Mouse (Mus musculus): ENCODE measurements around the gene Sucla2. TPM values are rescaled to one million over a fixed set of nuclear protein-coding genes. Genes with fewer than 3 reads are reported as not detected.
"Not testable (repeated sequence)": the region's sequence is repeated elsewhere in the genome, so short reads cannot be mapped to it uniquely, and the experiment has no call there.

The Sucla2 gene
- polyA plus RNA-seq, 1 experiment from 2014 or later: 139 TPM

DNA sequence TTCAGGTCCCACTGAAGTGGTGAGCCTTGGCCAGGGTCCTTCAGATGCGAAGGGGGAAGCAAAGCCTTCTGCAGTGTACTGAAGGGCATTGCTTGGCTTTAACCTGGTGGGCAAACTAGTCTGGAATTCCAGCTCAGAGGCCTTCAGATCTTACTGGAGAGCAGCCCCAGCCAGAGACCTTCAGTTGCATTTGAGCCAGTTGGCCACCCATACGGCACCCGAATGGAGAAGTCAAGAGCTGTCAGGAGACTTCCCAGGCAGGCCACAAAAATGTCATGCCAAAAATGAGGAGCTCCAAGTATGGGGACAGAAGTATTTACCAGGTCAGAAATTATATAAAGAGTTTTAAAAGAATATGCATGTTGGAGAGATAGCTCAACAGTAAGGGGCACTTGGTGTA is 22.9 kb downstream of the Sucla2 start, which contains the start of gene Nudt15:
Gene Nudt15 (minus strand): TSS at position 192 of the 400 bp plus-strand sequence.
- Histone ChIP-seq H3K36me3 (ENCODE audit: insufficient read depth, low read length) (no peaks in the 10 kb centered on the region), H3K9me3 (ENCODE audit: low read length) (no peaks in the 10 kb centered on the region), H3K4me1 (ENCODE audit: insufficient read depth, low read length) (peaks cover 5% of the 10 kb centered on the region; the same call in 1 of the 2 replicates), H3K4me2 (replicated peaks; ENCODE audit: low read depth, low read length) (no peak within 1 kb of the TSS), H3K27ac (ENCODE audit: low read length) (no peak within 1 kb of the TSS), H3K27me3 (ENCODE audit: insufficient read depth, low read length) (no peaks in the 10 kb centered on the region), H3K9ac (replicated peaks; ENCODE audit: low read length) (no peak within 1 kb of the TSS), H3K4me3 (ENCODE audit: low read length) (no peak within 1 kb of the TSS)
- ATAC-seq (ENCODE audit: low FRiP score, low TSS enrichment): no peak
- WGBS: 87% methylated on average over 3 of the region's 3 CpGs

DNA sequence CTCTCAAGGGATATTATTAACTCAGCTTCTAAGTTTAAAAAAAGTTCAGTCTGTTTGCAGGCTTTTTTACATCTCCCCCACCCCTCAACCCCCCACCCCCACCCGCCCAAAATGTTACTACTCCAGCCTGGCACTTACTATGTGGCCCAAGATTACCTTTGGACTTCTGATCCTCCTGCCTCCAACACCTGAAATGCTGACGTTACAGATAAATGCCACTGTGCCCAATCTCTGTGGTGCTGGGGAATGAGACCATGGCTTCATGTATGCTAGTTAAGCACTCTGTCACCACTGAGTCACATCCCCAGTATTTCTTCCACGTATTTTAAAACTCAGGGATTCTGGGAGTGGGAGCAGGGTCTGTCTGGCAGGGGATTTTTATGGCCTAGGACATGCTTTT is 25.2 kb downstream of the Sucla2 start:
- no peak overlapping the region for H3K9ac ChIP-seq (replicated peaks; ENCODE audit: low read length)
- no peak overlapping the region for H3K4me3 ChIP-seq (ENCODE audit: low read length)
- H3K27me3 ChIP-seq (ENCODE audit: insufficient read depth, low read length): no peaks in the 10 kb centered on the region
- H3K9me3 ChIP-seq (ENCODE audit: low read length): no peaks in the 10 kb centered on the region
- H3K36me3 ChIP-seq (ENCODE audit: insufficient read depth, low read length): no peaks in the 10 kb centered on the region
- H3K4me1 ChIP-seq (ENCODE audit: insufficient read depth, low read length): peaks cover 11% of the 10 kb centered on the region
- no peak overlapping the region for H3K4me2 ChIP-seq (replicated peaks; ENCODE audit: low read depth, low read length)
- ATAC-seq (ENCODE audit: low FRiP score, low TSS enrichment): no peak
- H3K27ac ChIP-seq (ENCODE audit: low read length): no peak overlapping the region
- 54% methylated on average over 3 of the region's 3 CpGs for WGBS

DNA sequence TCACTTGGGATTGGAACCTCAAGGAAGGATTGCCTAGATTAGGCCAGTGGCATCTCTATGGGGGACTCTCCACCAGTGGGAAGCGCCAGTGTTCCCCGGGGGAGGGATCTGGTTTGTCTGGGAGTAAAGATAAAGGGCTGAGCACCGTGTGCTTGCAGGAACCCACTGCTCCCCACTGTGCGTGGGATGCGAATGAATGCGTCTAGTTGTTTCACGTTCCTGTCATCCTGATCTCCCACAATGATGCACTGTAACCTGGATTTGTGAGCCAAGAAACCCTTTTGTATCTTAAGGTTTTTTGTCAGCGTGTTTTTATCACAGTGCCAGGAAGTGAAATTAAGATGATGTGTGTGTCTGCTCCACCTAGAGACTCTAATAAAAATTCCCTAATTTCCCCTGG is 25.6 kb downstream of the Sucla2 start:
- peaks cover 11% of the 10 kb centered on the region for H3K4me1 ChIP-seq (ENCODE audit: insufficient read depth, low read length)
- 44% methylated on average over 8 of the region's 8 CpGs for WGBS
- ATAC-seq (ENCODE audit: low FRiP score, low TSS enrichment): no peak
- H3K36me3 ChIP-seq (ENCODE audit: insufficient read depth, low read length): no peaks in the 10 kb centered on the region
- no peak overlapping the region for H3K27ac ChIP-seq (ENCODE audit: low read length)
- no peaks in the 10 kb centered on the region for H3K9me3 ChIP-seq (ENCODE audit: low read length)
- H3K27me3 ChIP-seq (ENCODE audit: insufficient read depth, low read length): no peaks in the 10 kb centered on the region
- H3K9ac ChIP-seq (replicated peaks; ENCODE audit: low read length): no peak overlapping the region
- no peak overlapping the region for H3K4me2 ChIP-seq (replicated peaks; ENCODE audit: low read depth, low read length)
- H3K4me3 ChIP-seq (ENCODE audit: low read length): no peak overlapping the region

DNA sequence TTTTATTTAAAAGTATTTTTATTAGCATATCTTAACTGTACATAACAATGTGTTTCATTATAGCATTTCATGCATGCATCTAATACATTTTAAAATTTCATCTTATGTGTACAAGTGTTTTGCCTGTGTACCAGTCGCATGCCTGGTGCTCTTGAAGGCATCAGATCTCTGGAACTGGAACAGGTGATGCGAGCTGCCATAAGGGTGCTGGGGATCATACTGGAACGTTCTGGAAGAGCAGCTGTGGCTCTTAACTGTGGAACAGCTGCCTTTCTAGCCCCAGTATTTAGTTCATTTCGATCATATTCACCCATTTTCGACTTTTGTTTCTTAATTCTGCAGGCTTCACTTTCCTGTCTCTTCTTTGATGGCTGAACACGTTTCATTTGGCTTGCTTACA is 26.0 kb downstream of the Sucla2 start:
- H3K27ac ChIP-seq (ENCODE audit: low read length): no peak overlapping the region
- WGBS: 82% methylated on average over 6 of the region's 6 CpGs
- ATAC-seq (ENCODE audit: low FRiP score, low TSS enrichment): no peak
- peaks cover 11% of the 10 kb centered on the region for H3K4me1 ChIP-seq (ENCODE audit: insufficient read depth, low read length)
- peaks cover 3% of the 10 kb centered on the region; the same call in 1 of the 2 replicates for H3K36me3 ChIP-seq (ENCODE audit: insufficient read depth, low read length)
- H3K4me2 ChIP-seq (replicated peaks; ENCODE audit: low read depth, low read length): no peak overlapping the region
- no peaks in the 10 kb centered on the region for H3K27me3 ChIP-seq (ENCODE audit: insufficient read depth, low read length)
- no peaks in the 10 kb centered on the region for H3K9me3 ChIP-seq (ENCODE audit: low read length)
- no peak overlapping the region for H3K4me3 ChIP-seq (ENCODE audit: low read length)
- H3K9ac ChIP-seq (replicated peaks; ENCODE audit: low read length): no peak overlapping the region

DNA sequence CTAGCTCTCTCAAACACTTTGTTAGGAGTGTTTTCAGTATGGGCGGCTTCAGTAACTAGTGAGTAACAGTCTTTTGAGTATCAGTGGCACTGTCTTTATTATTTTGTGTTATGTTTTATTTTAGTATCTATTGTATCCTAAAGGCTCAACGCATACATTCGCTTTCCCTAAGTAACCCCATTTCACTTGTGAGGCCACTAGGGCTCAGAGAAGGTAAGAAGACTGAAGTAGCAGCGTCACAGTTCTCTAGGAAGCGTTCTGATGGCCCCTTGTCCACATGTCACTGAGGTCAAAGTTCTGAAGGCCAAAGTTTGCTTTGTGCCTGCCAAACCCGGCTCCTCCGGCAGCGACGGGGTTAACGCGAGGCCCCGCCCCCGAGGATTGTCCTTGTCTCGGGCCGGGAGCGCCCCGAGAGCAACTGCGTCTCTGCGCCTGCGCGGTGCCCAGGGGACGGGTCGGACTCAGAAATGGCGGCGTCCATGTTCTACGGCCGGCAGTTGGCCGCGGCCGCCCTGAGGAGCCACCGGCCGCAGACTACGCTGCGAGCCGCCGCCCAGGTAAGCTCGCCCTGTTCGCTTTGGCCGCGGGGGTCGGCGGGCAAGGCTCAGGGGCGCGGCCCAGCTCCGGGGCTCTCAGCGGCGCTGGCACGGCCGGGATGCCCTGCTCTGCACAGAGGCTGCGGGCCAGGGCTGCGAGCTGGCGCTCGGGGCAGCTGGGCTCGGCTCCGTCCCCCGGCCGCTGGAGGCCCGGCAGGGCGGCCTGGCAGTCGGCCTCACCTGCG is 27.4 kb downstream of the Sucla2 start:
- H3K9me3 ChIP-seq (ENCODE audit: low read length): no peaks in the 10 kb centered on the region
- H3K27ac ChIP-seq (ENCODE audit: low read length): peak overlapping the region; percentile 70
- peak overlapping the region; percentile 98 for H3K9ac ChIP-seq (replicated peaks; ENCODE audit: low read length)
- ATAC-seq (ENCODE audit: low FRiP score, low TSS enrichment): peak; percentile 96
- H3K4me1 ChIP-seq (ENCODE audit: insufficient read depth, low read length): peaks cover 11% of the 10 kb centered on the region
- peak overlapping the region; percentile 77 for H3K4me2 ChIP-seq (replicated peaks; ENCODE audit: low read depth, low read length)
- WGBS: 4% methylated on average over 61 of the region's 61 CpGs
- no peaks in the 10 kb centered on the region for H3K27me3 ChIP-seq (ENCODE audit: insufficient read depth, low read length)
- H3K36me3 ChIP-seq (ENCODE audit: insufficient read depth, low read length): peaks cover 5% of the 10 kb centered on the region; the same call in 1 of the 2 replicates
- peak overlapping the region; percentile 96 for H3K4me3 ChIP-seq (ENCODE audit: low read length)

DNA sequence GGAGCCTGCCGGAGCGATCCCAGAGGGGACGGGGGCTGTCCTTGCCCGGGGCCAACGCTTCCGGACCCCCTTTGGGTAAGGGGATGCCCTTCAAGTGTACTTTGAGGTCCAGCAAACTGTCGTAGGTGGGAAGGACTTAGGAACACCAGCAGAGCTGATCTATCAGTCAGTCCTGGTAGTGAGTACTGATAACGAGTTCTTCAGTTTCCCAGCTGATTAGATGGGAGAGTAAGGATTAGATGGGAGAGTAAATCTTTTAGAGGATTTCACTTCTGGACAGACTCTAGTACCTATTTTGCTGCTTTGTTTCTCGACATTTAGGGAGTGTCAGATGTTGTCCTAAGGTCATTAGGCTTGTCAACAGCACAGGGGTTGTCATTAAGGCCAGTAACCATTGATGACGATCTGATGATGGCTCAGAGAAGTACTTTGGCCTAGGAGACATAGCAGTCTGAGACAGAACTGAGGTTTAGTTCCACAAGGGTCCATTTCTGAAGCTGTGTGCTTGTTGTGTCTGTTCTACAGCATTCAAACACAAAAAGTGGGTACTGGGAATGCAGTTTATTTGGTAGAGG is 28.1 kb downstream of the Sucla2 start:
- Histone ChIP-seq H3K27ac (ENCODE audit: low read length) (peak overlapping the region; percentile 70), H3K36me3 (ENCODE audit: insufficient read depth, low read length) (peaks cover 5% of the 10 kb centered on the region; the same call in 1 of the 2 replicates), H3K9ac (replicated peaks; ENCODE audit: low read length) (peak overlapping the region; percentile 98), H3K27me3 (ENCODE audit: insufficient read depth, low read length) (no peaks in the 10 kb centered on the region), H3K4me1 (ENCODE audit: insufficient read depth, low read length) (peaks cover 11% of the 10 kb centered on the region), H3K9me3 (ENCODE audit: low read length) (no peaks in the 10 kb centered on the region), H3K4me3 (ENCODE audit: low read length) (peak overlapping the region; percentile 96), H3K4me2 (replicated peaks; ENCODE audit: low read depth, low read length) (peak overlapping the region; percentile 77)
- ATAC-seq (ENCODE audit: low FRiP score, low TSS enrichment): peak; percentile 11; the same call in 1 of the 2 replicates
- WGBS: 1% methylated on average over 10 of the region's 10 CpGs

DNA sequence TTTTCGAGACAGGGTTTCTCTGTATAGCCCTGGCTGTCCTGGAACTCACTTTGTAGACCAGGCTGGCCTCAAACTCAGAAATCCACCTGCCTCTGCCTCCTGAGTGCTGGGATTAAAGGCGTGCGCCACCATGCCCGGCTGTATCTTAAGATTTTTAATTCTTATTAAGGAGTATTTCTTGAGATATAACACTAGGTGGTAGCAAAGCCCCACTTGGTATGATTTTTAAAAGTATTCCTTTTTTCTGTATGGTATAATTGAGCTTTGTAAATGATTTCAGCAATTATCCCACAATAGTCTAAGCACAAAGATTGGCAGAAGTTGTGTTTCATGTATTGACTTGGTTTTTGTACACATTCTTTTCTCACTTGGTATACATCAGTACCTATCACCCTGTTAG is 44.7 kb downstream of the Sucla2 start:
- H3K9me3 ChIP-seq (ENCODE audit: low read length); H3K27me3 ChIP-seq (ENCODE audit: insufficient read depth, low read length); ATAC-seq (ENCODE audit: low FRiP score, low TSS enrichment); H3K4me3 ChIP-seq (ENCODE audit: low read length); H3K27ac ChIP-seq (ENCODE audit: low read length); H3K4me2 ChIP-seq (replicated peaks; ENCODE audit: low read depth, low read length); H3K9ac ChIP-seq (replicated peaks; ENCODE audit: low read length); H3K4me1 ChIP-seq (ENCODE audit: insufficient read depth, low read length): not testable (repeated sequence)
- peaks cover 32% of the 10 kb centered on the region for H3K36me3 ChIP-seq (ENCODE audit: insufficient read depth, low read length)
- WGBS: 94% methylated on average over 4 of the region's 4 CpGs

DNA sequence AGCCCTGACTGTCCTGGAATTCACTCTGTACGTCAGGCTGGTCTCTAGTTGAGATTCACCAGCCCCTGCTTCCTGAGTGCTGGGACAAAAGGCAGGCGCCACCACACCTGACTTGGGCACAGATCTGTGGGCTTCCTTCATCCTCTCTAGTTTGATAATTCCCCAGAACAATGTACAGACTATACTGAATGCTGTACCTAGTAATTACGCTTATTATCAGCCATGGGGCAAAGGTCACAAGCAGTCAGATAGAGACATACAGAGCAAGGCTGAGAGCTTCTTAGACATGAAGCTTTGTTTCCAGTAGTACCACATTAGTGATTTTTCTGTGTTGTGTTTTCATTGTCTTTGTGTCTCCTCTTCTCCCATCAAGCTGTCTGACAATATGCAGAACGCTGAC is 46.0 kb downstream of the Sucla2 start:
- Histone ChIP-seq H3K4me1 (ENCODE audit: insufficient read depth, low read length) (no peaks in the 10 kb centered on the region), H3K36me3 (ENCODE audit: insufficient read depth, low read length) (peaks cover 40% of the 10 kb centered on the region), H3K4me2 (replicated peaks; ENCODE audit: low read depth, low read length) (no peak overlapping the region), H3K27me3 (ENCODE audit: insufficient read depth, low read length) (no peaks in the 10 kb centered on the region), H3K27ac (ENCODE audit: low read length) (no peak overlapping the region), H3K9me3 (ENCODE audit: low read length) (no peaks in the 10 kb centered on the region), H3K9ac (replicated peaks; ENCODE audit: low read length) (no peak overlapping the region), H3K4me3 (ENCODE audit: low read length) (no peak overlapping the region)
- 93% methylated on average over 4 of the region's 4 CpGs for WGBS
- ATAC-seq (ENCODE audit: low FRiP score, low TSS enrichment): no peak

DNA sequence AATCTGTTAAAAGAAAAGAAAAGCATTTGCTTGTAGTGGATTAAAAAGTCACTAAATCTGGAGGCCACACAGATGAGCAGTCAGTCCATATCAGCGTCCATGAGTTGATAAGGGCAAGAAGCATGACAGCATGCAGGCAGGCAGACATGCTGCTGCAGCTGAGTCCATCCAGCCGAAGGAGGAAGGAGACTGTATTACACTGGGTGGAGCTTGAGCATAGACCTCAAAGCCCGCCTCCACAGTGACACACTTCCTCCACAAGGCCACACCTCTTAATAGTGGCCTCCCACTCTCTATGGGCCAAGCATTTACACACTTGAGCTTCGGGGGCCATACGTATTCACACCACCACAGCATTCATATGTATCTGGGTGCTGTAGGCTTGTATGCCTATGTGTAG is 48.9 kb downstream of the Sucla2 start:
- no peaks in the 10 kb centered on the region for H3K27me3 ChIP-seq (ENCODE audit: insufficient read depth, low read length)
- no peak overlapping the region for H3K27ac ChIP-seq (ENCODE audit: low read length)
- no peak overlapping the region for H3K4me2 ChIP-seq (replicated peaks; ENCODE audit: low read depth, low read length)
- 89% methylated on average over 5 of the region's 5 CpGs for WGBS
- H3K4me1 ChIP-seq (ENCODE audit: insufficient read depth, low read length): no peaks in the 10 kb centered on the region
- H3K9me3 ChIP-seq (ENCODE audit: low read length): no peaks in the 10 kb centered on the region
- no peak overlapping the region for H3K4me3 ChIP-seq (ENCODE audit: low read length)
- H3K9ac ChIP-seq (replicated peaks; ENCODE audit: low read length): no peak overlapping the region
- no peak for ATAC-seq (ENCODE audit: low FRiP score, low TSS enrichment)
- peaks cover 40% of the 10 kb centered on the region for H3K36me3 ChIP-seq (ENCODE audit: insufficient read depth, low read length)

DNA sequence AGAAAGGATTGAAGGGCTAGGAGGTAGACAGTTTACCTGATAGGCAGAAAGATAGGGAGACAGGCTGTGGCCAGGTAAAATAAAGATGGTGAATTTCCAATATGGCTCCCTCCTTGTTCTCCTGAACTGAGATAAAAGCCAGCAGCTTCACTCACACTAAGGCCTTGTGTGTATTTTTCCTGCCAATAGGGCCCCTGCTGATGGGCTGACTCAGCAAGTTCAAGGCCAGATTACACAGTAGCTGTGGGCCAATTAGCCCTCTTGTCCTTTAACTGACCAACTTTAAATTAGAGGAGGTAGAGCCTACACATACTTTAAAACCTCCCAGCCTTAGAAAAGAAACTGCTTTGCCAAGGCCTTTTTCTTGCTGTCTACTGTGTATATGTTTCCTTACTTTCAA is 51.2 kb downstream of the Sucla2 start:
- no peak overlapping the region for H3K4me2 ChIP-seq (replicated peaks; ENCODE audit: low read depth, low read length)
- no peak for ATAC-seq (ENCODE audit: low FRiP score, low TSS enrichment)
- H3K9me3 ChIP-seq (ENCODE audit: low read length): no peaks in the 10 kb centered on the region
- H3K4me1 ChIP-seq (ENCODE audit: insufficient read depth, low read length): no peaks in the 10 kb centered on the region
- H3K27me3 ChIP-seq (ENCODE audit: insufficient read depth, low read length): no peaks in the 10 kb centered on the region
- peaks cover 30% of the 10 kb centered on the region for H3K36me3 ChIP-seq (ENCODE audit: insufficient read depth, low read length)
- no peak overlapping the region for H3K9ac ChIP-seq (replicated peaks; ENCODE audit: low read length)
- no peak overlapping the region for H3K4me3 ChIP-seq (ENCODE audit: low read length)
- H3K27ac ChIP-seq (ENCODE audit: low read length): no peak overlapping the region
